Mouse (Mus musculus) megakaryocyte, embryonic 14.5 days (primary cell): ENCODE measurements around the gene Hes3. TPM values are rescaled to one million over a fixed set of nuclear protein-coding genes. Genes with fewer than 3 reads are reported as not detected.

Experiments used
- H3K27me3 ChIP-seq: replicated peaks from 2 replicates; pipeline ENCODE3; 2012; ENCODE audit warnings: inconsistent platforms
- H3K36me3 ChIP-seq: replicated peaks from 2 replicates; pipeline ENCODE3; 2012; ENCODE audit warnings: low read length, inconsistent platforms, mixed read lengths
- H3K4me1 ChIP-seq: 2 replicates; pipeline ENCODE4 v1.6.1; 2012; ENCODE audit warnings: inconsistent platforms
- H3K4me3 ChIP-seq: replicated peaks from 2 replicates; pipeline ENCODE3; 2012; ENCODE audit warnings: moderate library complexity, mild to moderate bottlenecking, inconsistent platforms
- H3K9me3 ChIP-seq: 2 replicates; pipeline ENCODE4 v1.6.1; 2012; ENCODE audit warnings: inconsistent platforms
- FLI1 ChIP-seq: IDR thresholded peaks from 2 replicates; pipeline ENCODE4 v1.6.1; 2012; ENCODE audit warnings: low read length, inconsistent platforms, mixed read lengths
- GATA1 ChIP-seq: IDR thresholded peaks from 3 replicates; pipeline ENCODE4 v1.6.1; 2012; ENCODE audit warnings: mixed read lengths, low read length, inconsistent platforms, borderline replicate concordance
- polyA plus RNA-seq: library from polyadenylated mRNA; stranded (reverse); fragments of >175 nt; gene quantifications from 2 replicates; pipeline ENCODE4 v1.2.3, GENCODE M21; 2012; ENCODE audit warnings: low replicate concordance; ENCODE audit not compliant: insufficient read depth

Hes3 gene
- polyA plus RNA-seq, 1 experiment: not detected

DNA sequence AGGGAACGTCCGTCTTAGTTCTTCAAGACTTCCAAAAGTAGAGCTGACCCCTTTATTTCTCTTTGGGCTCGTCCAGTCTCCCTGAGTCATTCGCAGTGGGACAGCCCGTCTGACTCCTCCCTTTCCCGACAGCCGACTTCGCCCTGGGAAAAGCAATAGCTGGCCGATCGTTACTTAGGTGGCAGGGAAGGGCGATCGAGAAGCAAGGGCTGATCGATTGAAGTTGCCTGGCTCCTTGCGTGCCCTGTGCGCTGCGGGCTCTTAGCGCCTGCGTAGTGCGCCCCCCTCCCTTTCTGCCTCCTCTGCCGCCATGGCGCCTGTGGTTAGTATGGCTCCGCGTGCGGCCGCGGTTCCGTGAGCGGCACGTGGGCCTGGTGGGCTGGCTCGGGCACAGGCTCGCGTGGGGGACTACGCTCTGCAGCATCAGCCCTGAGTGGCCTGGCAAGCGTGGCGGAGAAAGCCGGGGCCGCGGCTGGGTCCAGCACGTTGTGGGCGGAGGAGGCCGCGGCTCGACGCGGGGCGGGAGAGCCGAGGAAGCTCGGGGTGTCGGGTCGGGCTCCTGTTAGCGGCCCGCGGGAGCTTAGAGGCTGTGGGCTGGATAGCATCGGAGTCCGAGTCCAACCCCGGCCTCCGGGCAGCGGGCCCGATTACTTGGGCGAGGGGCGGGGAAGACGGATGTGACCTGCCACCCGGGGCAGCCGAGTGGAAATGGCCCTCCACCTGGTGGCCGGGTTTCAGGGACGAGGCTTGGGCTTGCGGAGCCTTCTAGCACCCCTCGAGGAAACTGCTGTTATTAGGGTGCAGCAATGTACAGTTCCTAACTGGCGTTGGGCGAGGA is 34.3 kb upstream of the Hes3 start, which contains the start of gene Rpl22:
TSS of gene Rpl22 (plus strand) at position 169 of the 838 bp plus-strand sequence.
- Histone ChIP-seq H3K9me3 (no peaks in the 10 kb centered on the region), H3K27me3 (peaks cover 7% of the 10 kb centered on the region), H3K4me1 (peaks cover 59% of the 10 kb centered on the region), H3K4me3 (peak within 1 kb of the TSS; percentile 97), H3K36me3 (peaks cover 32% of the 10 kb centered on the region)
- no peak for TF ChIP-seq GATA1
- TF ChIP-seq FLI1: no peak

DNA sequence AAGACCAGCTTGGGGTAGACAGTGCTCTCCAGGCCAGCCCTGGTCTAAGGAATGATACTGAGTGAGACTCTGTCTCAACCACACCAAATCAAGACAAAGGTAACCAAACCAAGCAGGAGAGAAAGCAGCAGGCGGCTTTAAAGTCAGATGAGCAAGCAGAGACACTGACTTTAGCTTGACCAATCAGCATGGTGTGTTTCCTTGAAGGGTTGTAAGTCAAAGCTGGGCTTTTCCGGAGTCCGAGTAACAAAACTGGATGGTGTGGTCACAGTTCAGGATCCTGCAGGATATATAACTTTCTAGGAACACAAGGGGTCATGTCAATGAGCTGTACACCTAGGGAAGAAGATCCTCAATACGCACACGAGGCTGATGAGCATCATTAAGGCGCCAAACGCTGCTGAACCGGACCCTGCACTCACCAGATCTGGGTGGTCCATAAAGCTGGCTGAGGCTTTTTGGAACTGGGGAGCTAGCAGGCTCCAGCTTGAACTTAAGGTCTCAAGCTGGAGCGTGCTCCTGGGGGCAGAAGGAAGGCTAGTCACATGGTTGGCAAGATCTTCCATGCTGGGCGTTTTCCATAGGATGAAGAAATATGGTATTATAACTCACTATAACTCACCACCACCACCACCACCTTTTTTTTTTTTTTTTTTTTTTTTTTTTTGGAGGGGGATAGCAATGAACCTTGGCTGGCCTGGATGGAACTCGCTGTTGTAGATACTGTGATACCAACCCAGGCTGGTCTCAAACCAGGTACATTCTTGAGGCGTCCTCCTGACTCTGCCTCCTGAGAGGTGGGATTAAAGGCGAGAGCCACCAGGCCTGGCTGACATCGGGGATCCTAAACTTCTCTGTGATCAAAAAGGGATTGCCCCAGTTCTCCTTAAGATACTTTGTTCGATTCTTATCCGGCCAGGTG is 33.4 kb upstream of the Hes3 start:
- TF ChIP-seq GATA1 (no peak), FLI1 (no peak)
- H3K4me3 ChIP-seq: peak overlapping the region; percentile 97
- H3K27me3 ChIP-seq: peaks cover 7% of the 10 kb centered on the region
- no peaks in the 10 kb centered on the region for H3K9me3 ChIP-seq
- peaks cover 23% of the 10 kb centered on the region for H3K36me3 ChIP-seq
- peaks cover 50% of the 10 kb centered on the region for H3K4me1 ChIP-seq

DNA sequence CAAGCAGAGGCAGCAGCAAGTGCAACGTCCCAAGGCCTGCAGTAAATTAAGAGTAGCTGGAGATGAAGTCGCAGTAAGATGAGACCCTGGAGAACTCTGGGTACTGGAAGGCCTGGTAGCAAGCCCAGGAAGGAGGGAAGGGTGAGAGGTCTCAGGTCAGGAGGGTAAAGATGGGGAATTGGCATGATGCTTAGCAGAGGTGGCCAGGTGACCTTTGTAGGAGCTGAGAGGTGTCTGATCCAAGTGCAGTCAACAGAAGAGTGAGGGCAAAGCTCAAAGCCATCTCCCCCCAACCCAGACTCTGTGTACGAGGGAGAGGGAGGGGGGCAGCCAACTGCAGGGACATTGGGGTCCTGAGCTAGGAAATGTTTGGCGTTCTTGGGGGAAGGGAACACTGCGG is 30.0 kb upstream of the Hes3 start:
- Histone ChIP-seq H3K27me3 (peaks cover 30% of the 10 kb centered on the region), H3K4me1 (peaks cover 35% of the 10 kb centered on the region), H3K4me3 (no peak overlapping the region), H3K36me3 (no peaks in the 10 kb centered on the region), H3K9me3 (no peaks in the 10 kb centered on the region)
- TF ChIP-seq FLI1 (no peak), GATA1 (no peak)

- H3K4me3 ChIP-seq: peak within 1 kb of the TSS; percentile 91
- no peaks in the 10 kb centered on the region for H3K9me3 ChIP-seq
- TF ChIP-seq GATA1 (no peak), FLI1 (no peak)
- H3K36me3 ChIP-seq: no peaks in the 10 kb centered on the region
- H3K4me1 ChIP-seq: peaks cover 40% of the 10 kb centered on the region
- H3K27me3 ChIP-seq: peaks cover 57% of the 10 kb centered on the region
These were observed 27.2 kb upstream of the Hes3 start, which contains the start of gene Rnf207 for GRCm38 (mm10) chr4:152318517-152319234. TSS of gene Rnf207 (minus strand) at chr4:152318993.

DNA sequence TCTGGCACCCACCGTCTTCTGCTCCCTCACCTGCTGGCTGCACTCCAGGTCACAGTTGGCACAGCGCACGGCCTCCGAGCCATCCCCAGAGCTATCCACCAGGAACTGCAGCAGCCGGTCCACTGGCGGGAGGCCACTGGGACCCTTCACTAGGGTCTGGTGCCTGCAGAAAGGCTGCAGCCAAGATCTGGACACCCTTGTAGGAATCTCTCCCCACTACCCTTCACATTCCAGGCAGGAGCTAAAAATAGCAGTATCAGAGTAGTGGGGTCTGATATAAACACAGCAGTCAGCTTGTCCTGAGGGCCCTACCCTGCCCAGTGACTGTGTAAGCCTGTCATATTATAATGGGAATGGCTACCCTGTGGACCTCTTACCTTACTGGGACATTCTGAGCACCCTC is 26.2 kb upstream of the Hes3 start:
- Histone ChIP-seq H3K4me3 (no peak overlapping the region), H3K36me3 (no peaks in the 10 kb centered on the region), H3K9me3 (no peaks in the 10 kb centered on the region), H3K27me3 (peaks cover 67% of the 10 kb centered on the region), H3K4me1 (peaks cover 47% of the 10 kb centered on the region)
- TF ChIP-seq GATA1 (no peak), FLI1 (no peak)

DNA sequence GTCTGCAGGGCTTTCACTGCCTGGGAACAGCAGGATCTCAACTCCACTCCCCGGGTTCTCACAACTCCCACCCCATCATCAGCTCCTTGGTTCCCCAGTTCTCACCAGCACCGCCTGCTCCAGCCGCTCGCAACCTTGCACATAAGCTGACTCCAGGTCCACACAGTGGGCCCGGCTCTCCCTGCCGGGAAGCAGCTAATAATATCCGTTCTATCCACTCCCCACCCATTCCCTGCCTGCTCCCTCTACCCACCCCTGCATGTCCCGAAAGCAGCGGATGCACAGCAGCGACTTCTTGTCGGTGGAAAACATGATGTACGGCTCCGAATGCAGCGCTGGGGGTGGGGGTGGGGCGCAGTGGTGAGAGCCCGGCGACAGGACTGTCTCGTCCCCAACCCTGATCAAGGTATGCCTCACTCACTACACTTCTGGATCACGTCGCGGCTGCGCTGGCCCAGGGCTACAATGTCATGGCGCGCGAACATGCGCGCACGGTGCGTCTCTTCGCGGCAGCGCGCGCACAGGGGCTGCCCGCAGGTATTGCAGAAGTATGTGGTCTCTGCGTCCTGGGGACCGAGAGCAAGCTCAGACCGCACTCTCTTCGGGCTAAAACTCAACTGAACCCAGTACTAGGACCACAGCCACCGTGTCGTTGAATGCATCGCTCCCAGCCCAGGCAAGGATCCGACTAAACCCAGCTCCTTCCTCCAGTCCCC is 24.2 kb upstream of the Hes3 start:
- peaks cover 6% of the 10 kb centered on the region for H3K9me3 ChIP-seq
- peaks cover 80% of the 10 kb centered on the region for H3K27me3 ChIP-seq

GRCm38 (mm10) chr4:152313934-152314333 is 22.5 kb upstream of the Hes3 start:
- peaks cover 51% of the 10 kb centered on the region for H3K4me1 ChIP-seq
- peaks cover 97% of the 10 kb centered on the region for H3K27me3 ChIP-seq
- H3K36me3 ChIP-seq: peaks cover 4% of the 10 kb centered on the region
- peaks cover 6% of the 10 kb centered on the region for H3K9me3 ChIP-seq
- no peak for TF ChIP-seq GATA1
- peak overlapping the region; percentile 89 for H3K4me3 ChIP-seq

More for the DNA sequence above, 24.2 kb upstream of the Hes3 start:
- TF ChIP-seq FLI1: no peak
- TF ChIP-seq GATA1: no peak
- no peaks in the 10 kb centered on the region for H3K36me3 ChIP-seq
- peak overlapping the region; percentile 85 for H3K4me3 ChIP-seq
- H3K4me1 ChIP-seq: peaks cover 53% of the 10 kb centered on the region

- Histone ChIP-seq H3K4me3 (peak overlapping the region; percentile 89), H3K4me1 (peaks cover 44% of the 10 kb centered on the region), H3K36me3 (peaks cover 10% of the 10 kb centered on the region), H3K27me3 (peaks cover 92% of the 10 kb centered on the region), H3K9me3 (peaks cover 6% of the 10 kb centered on the region)
- no peak for TF ChIP-seq GATA1
- no peak for TF ChIP-seq FLI1
These were observed 21.8 kb upstream of the Hes3 start for GRCm38 (mm10) chr4:152313211-152313632.

- H3K27me3 ChIP-seq: peaks cover 81% of the 10 kb centered on the region
- no peak for TF ChIP-seq GATA1
- TF ChIP-seq FLI1: no peak
- H3K4me3 ChIP-seq: no peak overlapping the region
- peaks cover 6% of the 10 kb centered on the region for H3K9me3 ChIP-seq
- peaks cover 18% of the 10 kb centered on the region for H3K36me3 ChIP-seq
- peaks cover 41% of the 10 kb centered on the region for H3K4me1 ChIP-seq
These were observed 20.7 kb upstream of the Hes3 start for GRCm38 (mm10) chr4:152312186-152312585.
